Mouse (Mus musculus) v-Abl transformed pro-B cells (cell line): ENCODE results near the gene Phldb2.

ENCODE experiments used
- in situ Hi-C, 2 experiments: fragments of 400-800 bp; cut with MboI; formaldehyde crosslinking; loops; one replicate each; pipeline ENCODE4 v1.15.1; 2025; ENCODE audit not compliant: unreplicated experiment in 2 of 2

The Phldb2 gene

GRCm38 (mm10) chr16:45844875-45845274, 108.5 kb downstream of the Phldb2 start:
- in situ Hi-C loops: no loop called here

GRCm38 (mm10) chr16:45844049-45844780, 109.2 kb downstream of the Phldb2 start:
- in situ Hi-C loops: no loop called here

- in situ Hi-C loops: no loop called here
These were observed 110.0 kb downstream of the Phldb2 start for GRCm38 (mm10) chr16:45843351-45843891.

- in situ Hi-C loops: no loop called here
These were observed 111.0 kb downstream of the Phldb2 start for GRCm38 (mm10) chr16:45842440-45842839.

- in situ Hi-C loops: no loop called here
These were observed 111.6 kb downstream of the Phldb2 start for GRCm38 (mm10) chr16:45841806-45842205.

- in situ Hi-C loops: no loop called here
These were observed 112.4 kb downstream of the Phldb2 start for GRCm38 (mm10) chr16:45841016-45841415.

- in situ Hi-C loops: no loop called here
These were observed 115.7 kb downstream of the Phldb2 start for GRCm38 (mm10) chr16:45837541-45838342.

GRCm38 (mm10) chr16:45832747-45833108, 120.7 kb downstream of the Phldb2 start:
- in situ Hi-C loops: no loop called here

GRCm38 (mm10) chr16:45832061-45832746, 121.2 kb downstream of the Phldb2 start:
- in situ Hi-C loops: no loop called here

- in situ Hi-C loops: no loop called here
These were observed 122.1 kb downstream of the Phldb2 start for GRCm38 (mm10) chr16:45831094-45831872.

GRCm38 (mm10) chr16:45830096-45830866, 123.1 kb downstream of the Phldb2 start:
- in situ Hi-C loops: no loop called here

- in situ Hi-C loops: no loop called here
These were observed 128.1 kb downstream of the Phldb2 start for GRCm38 (mm10) chr16:45825309-45825708.

GRCm38 (mm10) chr16:45824025-45824424, 129.4 kb downstream of the Phldb2 start:
- in situ Hi-C loops: no loop called here

- in situ Hi-C loops: no loop called here
These were observed 133.5 kb downstream of the Phldb2 start for GRCm38 (mm10) chr16:45819911-45820310.

- in situ Hi-C loops: no loop called here
These were observed 135.6 kb downstream of the Phldb2 start for GRCm38 (mm10) chr16:45817795-45818194.

GRCm38 (mm10) chr16:45816670-45817069, 136.7 kb downstream of the Phldb2 start:
- in situ Hi-C loops: no loop called here

- in situ Hi-C loops: no loop called here
These were observed 138.8 kb downstream of the Phldb2 start for GRCm38 (mm10) chr16:45814611-45815010.

GRCm38 (mm10) chr16:45811788-45812187, 141.6 kb downstream of the Phldb2 start:
- in situ Hi-C loops: no loop called here

GRCm38 (mm10) chr16:45810829-45811326, 142.5 kb downstream of the Phldb2 start:
- in situ Hi-C loops: no loop called here
